Mouse (Mus musculus): ENCODE results near the gene Borcs6.
"Not testable (repeated sequence)": the region's sequence is repeated elsewhere in the genome, so short reads cannot be mapped to it uniquely, and the experiment has no call there.

Gene Borcs6

GRCm38 (mm10) chr11:69059357-69059974 lies at the start of gene Borcs6:
Gene Borcs6 (plus strand): TSS chr11:69059717.
- DNase-seq (ENCODE audit: extremely low spot score), result peak; percentile 95

- no peak for DNase-seq (ENCODE audit: extremely low spot score)
Measured at GRCm38 (mm10) chr11:69010400-69011323, 48.9 kb upstream of the Borcs6 start.

DNA sequence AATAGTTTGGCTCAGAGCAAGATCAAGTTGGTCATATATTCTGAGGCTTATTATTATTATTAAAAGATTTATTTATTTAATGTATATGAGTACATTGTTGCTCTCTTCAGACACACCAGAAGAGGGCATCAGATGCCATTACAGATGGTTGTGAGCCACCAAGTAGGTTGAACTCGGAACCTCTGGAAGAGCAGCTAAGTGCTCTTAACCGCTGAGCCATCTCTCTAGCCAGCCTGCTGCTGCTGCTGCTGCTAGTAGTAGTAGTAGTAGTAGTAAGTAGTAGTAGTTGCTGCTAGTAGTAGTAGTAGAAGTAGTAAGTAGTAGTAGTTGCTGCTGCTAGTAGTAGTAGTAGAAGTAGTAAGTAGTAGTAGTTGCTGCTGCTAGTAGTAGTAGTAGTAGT lies 48.1 kb upstream of the Borcs6 start:
- DNase-seq (ENCODE audit: extremely low spot score), result not testable (repeated sequence)

DNA sequence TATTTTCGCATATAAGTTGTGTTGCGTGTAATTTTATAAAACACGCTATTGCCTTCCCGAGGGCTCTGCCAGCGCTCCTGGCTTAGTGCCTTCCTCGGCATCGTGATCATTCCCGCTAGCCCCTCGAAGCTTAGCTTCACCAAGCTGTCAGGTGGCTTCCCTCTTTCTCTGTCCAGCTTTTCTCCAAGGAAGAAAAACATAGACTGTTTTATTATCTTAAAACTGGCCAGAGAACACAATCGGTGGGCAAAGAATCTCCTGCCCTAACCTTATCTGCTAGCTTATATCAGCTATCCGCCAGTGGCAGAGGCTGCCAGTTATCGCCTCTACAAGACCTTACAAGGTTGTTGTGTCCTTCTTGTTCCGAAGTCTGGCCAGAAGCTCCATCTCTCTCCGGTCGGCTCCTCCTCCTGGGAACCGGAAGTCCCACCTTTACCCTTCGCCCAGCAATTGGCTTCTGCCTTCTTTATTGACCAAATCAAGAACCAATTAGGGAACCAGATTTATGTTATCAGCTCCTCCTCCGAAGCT lies 47.4 kb upstream of the Borcs6 start:
- DNase-seq (ENCODE audit: extremely low spot score), result peak; percentile 88

DNA sequence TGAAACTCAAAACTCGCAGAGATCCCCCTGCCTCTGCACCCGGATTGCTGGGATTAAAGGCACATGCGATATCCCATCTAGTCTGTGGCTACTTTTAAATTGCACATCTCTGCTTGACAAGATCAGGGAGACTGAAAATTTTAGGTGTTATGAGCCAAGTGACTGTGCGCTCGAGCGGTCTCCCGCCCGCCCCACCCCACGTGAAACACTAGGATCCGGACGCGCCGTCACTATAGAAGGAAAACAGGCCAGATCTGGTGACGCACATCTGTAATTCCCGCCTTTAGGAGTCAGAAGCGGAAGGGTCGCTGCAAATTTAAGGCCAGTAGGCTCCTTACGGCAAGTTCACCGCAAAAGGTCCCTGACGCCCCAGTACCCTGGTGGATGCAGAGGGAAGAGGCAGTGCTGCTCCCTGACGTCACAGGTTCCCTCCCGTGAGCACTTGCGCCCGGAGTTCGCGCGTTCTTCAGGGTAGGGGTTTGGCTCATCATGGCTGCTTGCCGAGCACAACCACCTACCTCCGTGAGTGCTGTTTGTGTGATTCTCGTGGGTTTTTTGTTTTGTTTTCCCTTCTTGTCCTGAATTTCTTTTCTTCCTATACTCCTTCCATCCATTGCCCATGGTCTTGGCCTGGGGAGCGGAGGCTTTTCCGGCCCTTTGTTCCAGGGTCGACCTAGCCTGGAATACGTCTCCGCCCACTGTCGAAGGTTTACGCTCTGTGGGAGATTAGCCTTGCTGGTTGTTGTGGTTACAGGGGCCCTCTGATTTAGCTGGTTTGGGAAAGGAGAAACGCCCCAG lies 43.7 kb upstream of the Borcs6 start, which contains the start of gene Ctc1:
TSS of gene Ctc1 (plus strand) at position 268 of the 798 bp plus-strand sequence.
- peak; percentile 93 for DNase-seq (ENCODE audit: extremely low spot score)

DNA sequence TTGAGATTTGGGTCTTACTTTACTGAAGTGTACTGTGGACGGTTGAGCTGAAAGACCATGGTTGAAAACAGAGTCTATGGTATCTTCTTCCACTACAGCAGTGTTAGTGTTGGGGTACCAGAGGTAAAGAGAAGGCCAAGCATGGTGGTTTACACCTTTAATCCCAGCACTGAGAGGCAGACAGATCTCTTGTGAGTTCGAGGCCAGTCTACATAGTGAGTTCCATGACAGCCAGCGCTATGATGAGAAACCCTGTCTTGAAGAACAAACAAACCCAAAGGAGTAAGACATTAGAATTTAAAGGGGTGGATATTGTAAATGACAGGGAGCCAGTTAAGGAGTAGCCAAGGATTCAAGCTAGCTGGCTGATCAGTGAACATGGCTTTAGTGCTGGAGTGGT lies 42.8 kb upstream of the Borcs6 start:
- DNase-seq (ENCODE audit: extremely low spot score), result no peak

DNA sequence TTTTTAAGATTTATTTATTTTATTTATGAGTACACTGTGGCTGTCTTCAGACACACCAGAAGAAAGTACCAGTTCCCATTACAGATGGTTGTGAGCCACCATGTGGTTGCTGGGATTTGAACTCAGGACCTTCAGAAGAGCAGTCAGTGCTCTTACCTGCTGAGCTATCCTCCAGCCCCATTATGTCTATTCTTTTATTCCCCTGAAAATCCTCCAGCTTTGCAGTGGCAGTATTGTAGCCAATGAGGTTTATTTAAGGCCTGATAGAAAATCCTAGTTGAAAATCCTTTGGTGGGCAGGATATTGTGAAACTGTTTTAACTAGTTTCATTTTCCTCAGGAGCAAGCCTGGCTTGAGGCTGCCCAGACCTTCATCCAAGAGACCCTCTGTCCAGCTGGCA lies 38.8 kb upstream of the Borcs6 start:
- DNase-seq (ENCODE audit: extremely low spot score), result no peak

GRCm38 (mm10) chr11:69026562-69026961 lies 33.0 kb upstream of the Borcs6 start:
- DNase-seq (ENCODE audit: extremely low spot score), result no peak

DNA sequence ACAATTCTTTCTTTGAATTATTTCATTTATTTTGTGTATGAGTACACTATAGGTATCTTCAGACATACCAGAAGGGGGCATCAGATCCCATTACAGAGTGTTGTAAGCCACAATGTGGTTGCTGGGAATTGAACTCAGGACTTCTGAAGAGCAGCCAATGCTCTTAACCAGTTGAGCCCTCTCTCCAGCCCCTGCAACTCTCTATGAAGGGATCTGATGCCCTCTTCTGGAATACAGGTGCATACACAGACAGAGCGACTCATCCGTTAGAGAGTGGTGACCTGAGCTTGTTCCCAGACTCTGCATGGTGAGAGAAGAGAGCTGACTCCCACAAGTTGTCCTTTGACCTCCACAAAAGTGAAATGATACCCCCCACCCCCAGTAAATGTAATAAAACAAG lies 30.7 kb upstream of the Borcs6 start:
- DNase-seq (ENCODE audit: extremely low spot score), result no peak

GRCm38 (mm10) chr11:69033552-69033951 lies 26.0 kb upstream of the Borcs6 start:
- DNase-seq (ENCODE audit: extremely low spot score), result no peak

GRCm38 (mm10) chr11:69034585-69034984 lies 24.9 kb upstream of the Borcs6 start:
- DNase-seq (ENCODE audit: extremely low spot score), result no peak

- DNase-seq (ENCODE audit: extremely low spot score), result no peak
Measured at GRCm38 (mm10) chr11:69035411-69035810, 24.1 kb upstream of the Borcs6 start.

GRCm38 (mm10) chr11:69035849-69036248 lies 23.7 kb upstream of the Borcs6 start:
- peak; percentile 83 for DNase-seq (ENCODE audit: extremely low spot score)

- peak; percentile 90 for DNase-seq (ENCODE audit: extremely low spot score)
Measured at GRCm38 (mm10) chr11:69036486-69037230, 22.9 kb upstream of the Borcs6 start.

DNA sequence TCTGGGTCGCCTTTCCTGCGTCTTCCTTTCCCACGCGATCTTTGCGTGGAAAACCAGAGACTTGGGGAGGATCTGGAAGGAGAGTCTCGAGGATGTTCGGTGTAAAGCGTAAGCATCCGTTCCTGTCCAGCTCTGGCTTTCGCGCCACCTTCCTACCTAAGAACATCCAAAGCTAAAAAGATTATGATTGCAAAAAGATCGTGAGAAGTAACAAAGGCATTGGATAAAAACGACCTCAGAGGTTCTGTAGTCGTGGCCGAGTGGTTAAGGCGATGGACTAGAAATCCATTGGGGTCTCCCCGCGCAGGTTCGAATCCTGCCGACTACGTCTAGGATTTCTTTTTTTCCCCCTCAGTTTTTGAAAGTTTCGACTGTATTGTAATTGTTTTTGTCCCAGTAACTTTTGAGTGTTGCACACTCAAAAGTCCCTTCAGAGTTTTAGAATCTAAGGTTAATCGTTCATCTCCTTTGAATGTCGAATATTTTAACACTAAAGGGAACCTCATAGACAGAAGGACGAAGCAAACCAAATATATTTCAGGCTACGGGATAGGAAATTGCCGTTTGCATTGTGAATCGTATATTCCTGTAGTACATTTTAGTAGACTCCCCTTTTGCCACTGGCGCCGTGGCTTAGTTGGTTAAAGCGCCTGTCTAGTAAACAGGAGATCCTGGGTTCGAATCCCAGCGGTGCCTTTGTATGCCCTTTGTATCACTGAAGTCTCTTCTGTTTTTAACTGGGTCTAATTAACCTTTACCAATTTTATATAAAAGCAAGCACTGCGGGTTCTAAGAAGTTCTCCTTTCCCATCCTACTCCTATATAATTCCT lies 22.1 kb upstream of the Borcs6 start:
- peak; percentile 93 for DNase-seq (ENCODE audit: extremely low spot score)

GRCm38 (mm10) chr11:69038173-69038572 lies 21.3 kb upstream of the Borcs6 start:
- no peak for DNase-seq (ENCODE audit: extremely low spot score)

- DNase-seq (ENCODE audit: extremely low spot score), result peak; percentile 90
Measured at GRCm38 (mm10) chr11:69045531-69046394, 13.8 kb upstream of the Borcs6 start, which contains the start of gene Aurkb. Gene Aurkb (plus strand): TSS chr11:69045647.

GRCm38 (mm10) chr11:69046395-69046774 lies 13.1 kb upstream of the Borcs6 start:
- no peak for DNase-seq (ENCODE audit: extremely low spot score)

GRCm38 (mm10) chr11:69047592-69047991 lies 11.9 kb upstream of the Borcs6 start:
- DNase-seq (ENCODE audit: extremely low spot score), result no peak
